Mouse (Mus musculus): ENCODE results near the gene Gm10282. TPM values are rescaled to one million over a fixed set of nuclear protein-coding genes. Genes with fewer than 3 reads are reported as not detected.

Gm10282 gene
- polyA plus RNA-seq, 1 experiment from 2014 or later: 30.4 TPM

GRCm38 (mm10) chr8:72347553-72347952 is 42.5 kb upstream of the Gm10282 start:
- WGBS: 42% methylated on average over 1 of the region's 1 CpGs
- Histone ChIP-seq H3K9ac (ENCODE audit: low read length) (no peak overlapping the region), H3K27me3 (ENCODE audit: control insufficient read depth, insufficient read depth, low read length) (no peaks in the 10 kb centered on the region), H3K4me2 (ENCODE audit: low read depth, low read length) (no peak overlapping the region), H3K36me3 (ENCODE audit: control insufficient read depth, insufficient read depth) (peaks cover 8% of the 10 kb centered on the region; the same call in 1 of the 2 replicates), H3K27ac (ENCODE audit: low read length) (no peak overlapping the region), H3K4me3 (ENCODE audit: low read length) (no peak overlapping the region), H3K9me3 (replicated peaks; ENCODE audit: control insufficient read depth, low read length) (no peaks in the 10 kb centered on the region), H3K4me1 (ENCODE audit: control insufficient read depth, insufficient read depth, low read length) (peaks cover 11% of the 10 kb centered on the region)
- no peak for ATAC-seq (replicated peaks; ENCODE audit: extremely low read depth, insufficient read depth, low FRiP score)

- no peaks in the 10 kb centered on the region for H3K9me3 ChIP-seq (replicated peaks; ENCODE audit: control insufficient read depth, low read length)
- no peak overlapping the region for H3K4me3 ChIP-seq (ENCODE audit: low read length)
- no peaks in the 10 kb centered on the region for H3K27me3 ChIP-seq (ENCODE audit: control insufficient read depth, insufficient read depth, low read length)
- H3K4me2 ChIP-seq (ENCODE audit: low read depth, low read length): no peak overlapping the region
- H3K36me3 ChIP-seq (ENCODE audit: control insufficient read depth, insufficient read depth): peaks cover 39% of the 10 kb centered on the region
- H3K9ac ChIP-seq (ENCODE audit: low read length): no peak overlapping the region
- WGBS: 78% methylated on average over 4 of the region's 4 CpGs
- H3K27ac ChIP-seq (ENCODE audit: low read length): no peak overlapping the region
- H3K4me1 ChIP-seq (ENCODE audit: control insufficient read depth, insufficient read depth, low read length): no peaks in the 10 kb centered on the region
- ATAC-seq (replicated peaks; ENCODE audit: extremely low read depth, insufficient read depth, low FRiP score): no peak
Observed at GRCm38 (mm10) chr8:72343725-72344124, 38.7 kb upstream of the Gm10282 start.

GRCm38 (mm10) chr8:72342556-72343300 is 37.7 kb upstream of the Gm10282 start:
- Histone ChIP-seq H3K27me3 (ENCODE audit: control insufficient read depth, insufficient read depth, low read length) (no peaks in the 10 kb centered on the region), H3K4me1 (ENCODE audit: control insufficient read depth, insufficient read depth, low read length) (no peaks in the 10 kb centered on the region), H3K4me3 (ENCODE audit: low read length) (no peak overlapping the region), H3K9me3 (replicated peaks; ENCODE audit: control insufficient read depth, low read length) (no peaks in the 10 kb centered on the region), H3K27ac (ENCODE audit: low read length) (no peak overlapping the region), H3K9ac (ENCODE audit: low read length) (no peak overlapping the region), H3K4me2 (ENCODE audit: low read depth, low read length) (no peak overlapping the region), H3K36me3 (ENCODE audit: control insufficient read depth, insufficient read depth) (peaks cover 42% of the 10 kb centered on the region)
- 94% methylated on average over 5 of the region's 5 CpGs for WGBS
- ATAC-seq (replicated peaks; ENCODE audit: extremely low read depth, insufficient read depth, low FRiP score): no peak

GRCm38 (mm10) chr8:72337034-72337433 is 32.0 kb upstream of the Gm10282 start:
- Histone ChIP-seq H3K4me1 (ENCODE audit: control insufficient read depth, insufficient read depth, low read length) (no peaks in the 10 kb centered on the region), H3K36me3 (ENCODE audit: control insufficient read depth, insufficient read depth) (peaks cover 31% of the 10 kb centered on the region), H3K9me3 (replicated peaks; ENCODE audit: control insufficient read depth, low read length) (no peaks in the 10 kb centered on the region), H3K9ac (ENCODE audit: low read length) (no peak overlapping the region), H3K4me3 (ENCODE audit: low read length) (no peak overlapping the region), H3K27ac (ENCODE audit: low read length) (no peak overlapping the region), H3K4me2 (ENCODE audit: low read depth, low read length) (no peak overlapping the region), H3K27me3 (ENCODE audit: control insufficient read depth, insufficient read depth, low read length) (no peaks in the 10 kb centered on the region)
- no peak for ATAC-seq (replicated peaks; ENCODE audit: extremely low read depth, insufficient read depth, low FRiP score)

GRCm38 (mm10) chr8:72336273-72336672 is 31.2 kb upstream of the Gm10282 start:
- WGBS: 74% methylated on average over 2 of the region's 2 CpGs
- Histone ChIP-seq H3K9me3 (replicated peaks; ENCODE audit: control insufficient read depth, low read length) (no peaks in the 10 kb centered on the region), H3K4me2 (ENCODE audit: low read depth, low read length) (no peak overlapping the region), H3K4me3 (ENCODE audit: low read length) (no peak overlapping the region), H3K36me3 (ENCODE audit: control insufficient read depth, insufficient read depth) (peaks cover 28% of the 10 kb centered on the region), H3K4me1 (ENCODE audit: control insufficient read depth, insufficient read depth, low read length) (peaks cover 6% of the 10 kb centered on the region; the same call in 1 of the 2 replicates), H3K27ac (ENCODE audit: low read length) (no peak overlapping the region), H3K9ac (ENCODE audit: low read length) (no peak overlapping the region), H3K27me3 (ENCODE audit: control insufficient read depth, insufficient read depth, low read length) (no peaks in the 10 kb centered on the region)
- ATAC-seq (replicated peaks; ENCODE audit: extremely low read depth, insufficient read depth, low FRiP score): no peak

GRCm38 (mm10) chr8:72334144-72334641 is 29.1 kb upstream of the Gm10282 start:
- 68% methylated on average over 4 of the region's 4 CpGs for WGBS
- ATAC-seq (replicated peaks; ENCODE audit: extremely low read depth, insufficient read depth, low FRiP score): no peak
- H3K9me3 ChIP-seq (replicated peaks; ENCODE audit: control insufficient read depth, low read length): no peaks in the 10 kb centered on the region
- no peaks in the 10 kb centered on the region for H3K27me3 ChIP-seq (ENCODE audit: control insufficient read depth, insufficient read depth, low read length)
- H3K9ac ChIP-seq (ENCODE audit: low read length): no peak overlapping the region
- H3K4me1 ChIP-seq (ENCODE audit: control insufficient read depth, insufficient read depth, low read length): peaks cover 9% of the 10 kb centered on the region; the same call in 1 of the 2 replicates
- peaks cover 9% of the 10 kb centered on the region; the same call in 1 of the 2 replicates for H3K36me3 ChIP-seq (ENCODE audit: control insufficient read depth, insufficient read depth)
- H3K27ac ChIP-seq (ENCODE audit: low read length): no peak overlapping the region
- H3K4me3 ChIP-seq (ENCODE audit: low read length): no peak overlapping the region
- no peak overlapping the region for H3K4me2 ChIP-seq (ENCODE audit: low read depth, low read length)

- no peak for ATAC-seq (replicated peaks; ENCODE audit: extremely low read depth, insufficient read depth, low FRiP score)
- H3K9ac ChIP-seq (ENCODE audit: low read length): no peak overlapping the region
- no peak overlapping the region for H3K4me3 ChIP-seq (ENCODE audit: low read length)
- no peaks in the 10 kb centered on the region for H3K9me3 ChIP-seq (replicated peaks; ENCODE audit: control insufficient read depth, low read length)
- no peaks in the 10 kb centered on the region for H3K27me3 ChIP-seq (ENCODE audit: control insufficient read depth, insufficient read depth, low read length)
- WGBS: 53% methylated on average over 3 of the region's 3 CpGs
- peaks cover 3% of the 10 kb centered on the region; the same call in 1 of the 2 replicates for H3K36me3 ChIP-seq (ENCODE audit: control insufficient read depth, insufficient read depth)
- H3K4me1 ChIP-seq (ENCODE audit: control insufficient read depth, insufficient read depth, low read length): peaks cover 9% of the 10 kb centered on the region; the same call in 1 of the 2 replicates
- no peak overlapping the region for H3K27ac ChIP-seq (ENCODE audit: low read length)
- no peak overlapping the region for H3K4me2 ChIP-seq (ENCODE audit: low read depth, low read length)
Observed at GRCm38 (mm10) chr8:72333429-72334143, 28.5 kb upstream of the Gm10282 start.

GRCm38 (mm10) chr8:72331631-72332030 is 26.6 kb upstream of the Gm10282 start:
- Histone ChIP-seq H3K36me3 (ENCODE audit: control insufficient read depth, insufficient read depth) (no peaks in the 10 kb centered on the region; the same call in 1 of the 2 replicates), H3K4me1 (ENCODE audit: control insufficient read depth, insufficient read depth, low read length) (peaks cover 9% of the 10 kb centered on the region; the same call in 1 of the 2 replicates), H3K9me3 (replicated peaks; ENCODE audit: control insufficient read depth, low read length) (no peaks in the 10 kb centered on the region), H3K27me3 (ENCODE audit: control insufficient read depth, insufficient read depth, low read length) (no peaks in the 10 kb centered on the region), H3K4me2 (ENCODE audit: low read depth, low read length) (no peak overlapping the region), H3K4me3 (ENCODE audit: low read length) (no peak overlapping the region), H3K9ac (ENCODE audit: low read length) (peak overlapping the region; percentile 50; the same call in 1 of the 2 replicates), H3K27ac (ENCODE audit: low read length) (peak overlapping the region; percentile 50; the same call in 1 of the 2 replicates)
- 0 out of 2 replicates have a peak, but pooled peaks have one; percentile 7 for ATAC-seq (replicated peaks; ENCODE audit: extremely low read depth, insufficient read depth, low FRiP score)
- whole genome bisulfite sequencing: 60% methylated on average over 4 of the region's 4 CpGs
